Mouse (Mus musculus): ENCODE results near the gene Arid1b.

DNA sequence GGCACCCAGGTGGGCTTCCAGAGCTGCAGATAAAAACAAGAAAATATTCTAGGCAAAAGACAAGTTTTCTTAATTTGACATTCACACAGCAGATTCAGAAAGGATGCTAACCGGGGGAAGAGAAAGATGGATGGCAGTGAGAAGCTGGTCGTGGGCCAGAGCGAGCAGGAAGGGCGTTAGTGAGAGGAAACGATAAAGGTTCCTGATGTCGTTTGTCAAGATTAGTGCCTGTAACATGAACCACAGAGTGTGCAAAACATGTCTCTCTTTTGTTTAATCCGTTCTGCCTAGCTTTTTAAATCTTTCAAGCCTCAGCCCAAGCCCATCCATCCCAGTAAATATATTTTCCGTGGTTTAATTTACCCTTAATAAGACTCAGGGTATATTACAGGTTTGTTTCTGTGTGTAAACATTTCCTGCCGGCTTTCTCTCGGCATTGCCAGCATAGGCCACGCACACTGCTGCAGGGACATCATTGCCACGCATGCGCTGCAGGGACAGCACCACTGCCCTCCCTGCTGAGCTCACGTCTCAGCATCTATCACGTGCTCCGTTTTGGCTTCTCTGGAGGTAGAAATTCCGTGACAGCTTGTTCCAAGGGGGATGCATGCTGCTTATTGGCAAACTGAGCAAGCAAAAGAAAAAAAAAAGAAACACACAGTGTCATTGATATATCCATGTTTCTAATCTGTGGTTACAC, 255.0 kb downstream of the Arid1b start:
- TF ChIP-seq POLR2A (IDR thresholded peaks at IDR 0.05; ENCODE audit: insufficient read depth, low read depth, low read length) (no peak), CTCF (IDR thresholded peaks at IDR 0.05) (no peak)

Measured in heart, adult 2 months (tissue).